Mouse (Mus musculus) MEL (cell line): ENCODE results near the gene Klk10. TPM values are rescaled to one million over a fixed set of nuclear protein-coding genes. Genes with fewer than 3 reads are reported as not detected.

ENCODE experiments used
- DNase-seq: peaks from one replicate; pipeline ENCODE4 v3.0.0; 2011; ENCODE audit warnings: low read depth, low spot score
- H3K27ac ChIP-seq: 2 replicates; pipeline ENCODE4 v1.5.1; 2012; ENCODE audit warnings: low read depth, mild to moderate bottlenecking, control low read depth, low read length, moderate library complexity; ENCODE audit not compliant: control insufficient read depth
- H3K27me3 ChIP-seq, 2 experiments: fragments of 150-350 bp in 1 of 2; sonication (generic) in 1 of 2; 2 replicates each; pipeline ENCODE4 v1.6.1; 2012; ENCODE audit warnings: low read length in 2 of 2, mild to moderate bottlenecking in 2 of 2, improper control_type of control experiment in 1 of 2, moderate library complexity in 1 of 2; ENCODE audit not compliant: insufficient read depth in 2 of 2, control insufficient read depth in 1 of 2
- H3K36me3 ChIP-seq, 2 experiments: 2 replicates each; pipeline ENCODE4 v1.6.1; 2012 to 2014; ENCODE audit warnings: low read length in 2 of 2, improper control_type of control experiment in 1 of 2, inconsistent platforms in 1 of 2, mild to moderate bottlenecking in 1 of 2; ENCODE audit not compliant: insufficient read depth in 2 of 2, control insufficient read depth in 1 of 2
- H3K4me1 ChIP-seq, 2 experiments: fragments of 150-350 bp in 1 of 2; sonication (generic) in 1 of 2; 2 replicates each; pipeline ENCODE4 v1.6.1; 2012; ENCODE audit warnings: low read length in 2 of 2, improper control_type of control experiment in 1 of 2, mild to moderate bottlenecking in 1 of 2; ENCODE audit not compliant: insufficient read depth in 2 of 2, control insufficient read depth in 1 of 2
- H3K4me3 ChIP-seq, 2 experiments: fragments of 150-350 bp in 1 of 2; sonication (generic) in 1 of 2; 2 replicates each; pipeline ENCODE4 v1.5.1; 2012; ENCODE audit warnings: low read depth in 2 of 2, low read length in 2 of 2, mild to moderate bottlenecking in 2 of 2, moderate library complexity in 2 of 2, control low read depth in 1 of 2, improper control_type of control experiment in 1 of 2; ENCODE audit not compliant: control insufficient read depth in 1 of 2, insufficient read depth in 1 of 2
- H3K79me2 ChIP-seq: 2 replicates; pipeline ENCODE4 v1.6.1; 2012; ENCODE audit warnings: mild to moderate bottlenecking, low read length, moderate library complexity; ENCODE audit not compliant: control insufficient read depth, poor library complexity, insufficient read depth
- H3K9ac ChIP-seq: 2 replicates; pipeline ENCODE4 v1.6.1; 2012; ENCODE audit warnings: low read depth, mild to moderate bottlenecking, control low read depth, low read length, moderate library complexity; ENCODE audit not compliant: control insufficient read depth, poor library complexity, severe bottlenecking
- H3K9me3 ChIP-seq: fragments of 150-350 bp; sonication (generic); replicated peaks from 2 replicates; pipeline ENCODE4 v1.6.1; 2012; ENCODE audit warnings: mild to moderate bottlenecking, low read length, improper control_type of control experiment, moderate library complexity; ENCODE audit not compliant: insufficient read depth
- BHLHE40 ChIP-seq: IDR thresholded peaks from 2 replicates; pipeline ENCODE4 v1.6.1; 2012; ENCODE audit warnings: low read depth, mild to moderate bottlenecking, inconsistent platforms, low read length, improper control_type of control experiment, borderline replicate concordance
- CHD2 ChIP-seq: IDR thresholded peaks from 2 replicates; pipeline ENCODE4 v1.6.1; 2011; ENCODE audit warnings: low read length, improper control_type of control experiment
- E2F4 ChIP-seq: IDR thresholded peaks from 2 replicates; pipeline ENCODE4 v1.6.1; 2011; ENCODE audit warnings: low read depth, low read length, improper control_type of control experiment, borderline replicate concordance
- ELF1 ChIP-seq: IDR thresholded peaks from 2 replicates; pipeline ENCODE4 v1.6.1; 2014; ENCODE audit warnings: low read depth, mild to moderate bottlenecking, inconsistent platforms, low read length, improper control_type of control experiment, moderate library complexity
- EP300 ChIP-seq, 2 experiments: IDR thresholded peaks; 2 replicates each; pipeline ENCODE4 v1.6.1; 2011; ENCODE audit warnings: improper control_type of control experiment in 2 of 2, low read length in 2 of 2, low read depth in 1 of 2, mild to moderate bottlenecking in 1 of 2
- ETS1 ChIP-seq: IDR thresholded peaks from 2 replicates; pipeline ENCODE4 v1.6.1; 2012; ENCODE audit warnings: low read depth, mild to moderate bottlenecking, inconsistent platforms, low read length, improper control_type of control experiment, moderate library complexity
- GATA1 ChIP-seq: IDR thresholded peaks from 2 replicates; pipeline ENCODE4 v1.6.1; 2011; ENCODE audit warnings: low read depth, low read length, improper control_type of control experiment
- HCFC1 ChIP-seq: IDR thresholded peaks from 2 replicates; pipeline ENCODE4 v1.6.1; 2012; ENCODE audit warnings: low read depth, mild to moderate bottlenecking, inconsistent platforms, low read length, improper control_type of control experiment, moderate library complexity
- MAFK ChIP-seq: IDR thresholded peaks from 2 replicates; pipeline ENCODE4 v1.6.1; 2011; ENCODE audit warnings: low read depth, mild to moderate bottlenecking, low read length, improper control_type of control experiment, borderline replicate concordance
- MAX ChIP-seq: IDR thresholded peaks from 2 replicates; pipeline ENCODE4 v1.6.1; 2011; ENCODE audit warnings: low read length, improper control_type of control experiment
- MEF2A ChIP-seq: IDR thresholded peaks from 2 replicates; pipeline ENCODE4 v1.6.1; 2014; ENCODE audit warnings: low read depth, mild to moderate bottlenecking, inconsistent platforms, low read length, improper control_type of control experiment; ENCODE audit not compliant: poor library complexity, insufficient replicate concordance, severe bottlenecking; ENCODE audit errors: extremely low read depth
- MXI1 ChIP-seq: IDR thresholded peaks from 2 replicates; pipeline ENCODE4 v1.6.1; 2011; ENCODE audit warnings: mild to moderate bottlenecking, low read depth, low read length, improper control_type of control experiment
- MYB ChIP-seq: IDR thresholded peaks from 2 replicates; pipeline ENCODE4 v1.6.1; 2011; ENCODE audit warnings: mild to moderate bottlenecking, low read depth, low read length, improper control_type of control experiment
- NELFE ChIP-seq: IDR thresholded peaks from 2 replicates; pipeline ENCODE4 v1.6.1; 2011; ENCODE audit warnings: low read depth, low read length, improper control_type of control experiment
- POLR2A ChIP-seq, 2 experiments: IDR thresholded peaks; 2 replicates each; pipeline ENCODE4 v1.6.1; 2011 to 2012; ENCODE audit warnings: low read length in 2 of 2, mild to moderate bottlenecking in 2 of 2, control low read depth in 1 of 2, improper control_type of control experiment in 1 of 2, low read depth in 1 of 2, moderate library complexity in 1 of 2; ENCODE audit not compliant: control insufficient read depth in 1 of 2, insufficient read depth in 1 of 2, poor library complexity in 1 of 2
- POLR2AphosphoS2 ChIP-seq: IDR thresholded peaks from 2 replicates; pipeline ENCODE4 v1.6.1; 2011; ENCODE audit warnings: low read length, improper control_type of control experiment
- POLR2AphosphoS5 ChIP-seq: IDR thresholded peaks from 2 replicates; pipeline ENCODE4 v1.6.1; 2012; ENCODE audit warnings: low read depth, borderline replicate concordance, mild to moderate bottlenecking, inconsistent platforms, low read length, moderate library complexity, mixed read lengths
- RAD21 ChIP-seq: IDR thresholded peaks from 2 replicates; pipeline ENCODE4 v1.6.1; 2011; ENCODE audit warnings: mild to moderate bottlenecking, low read depth, low read length, improper control_type of control experiment
- RCOR1 ChIP-seq: IDR thresholded peaks from 2 replicates; pipeline ENCODE4 v1.6.1; 2012; ENCODE audit warnings: low read depth, mild to moderate bottlenecking, inconsistent platforms, low read length, improper control_type of control experiment
- SIN3A ChIP-seq: IDR thresholded peaks from 2 replicates; pipeline ENCODE4 v1.6.1; 2012; ENCODE audit warnings: low read length, improper control_type of control experiment, inconsistent platforms
- SMC3 ChIP-seq: IDR thresholded peaks from 2 replicates; pipeline ENCODE4 v1.6.1; 2011; ENCODE audit warnings: low read depth, low read length, improper control_type of control experiment
- TCF12 ChIP-seq: IDR thresholded peaks from 2 replicates; pipeline ENCODE4 v1.6.1; 2014; ENCODE audit warnings: low read depth, mild to moderate bottlenecking, inconsistent platforms, low read length, improper control_type of control experiment, moderate library complexity
- UBTF ChIP-seq: IDR thresholded peaks from 2 replicates; pipeline ENCODE4 v1.6.1; 2012; ENCODE audit warnings: low read depth, mild to moderate bottlenecking, inconsistent platforms, low read length, improper control_type of control experiment, moderate library complexity, borderline replicate concordance; ENCODE audit not compliant: insufficient read depth
- USF2 ChIP-seq, 2 experiments: IDR thresholded peaks; 2 replicates each; pipeline ENCODE4 v1.6.1; 2011 to 2012; ENCODE audit warnings: improper control_type of control experiment in 2 of 2, low read length in 2 of 2, borderline replicate concordance in 1 of 2, inconsistent platforms in 1 of 2, low read depth in 1 of 2, mild to moderate bottlenecking in 1 of 2; ENCODE audit not compliant: insufficient read depth in 1 of 2
- ZC3H11A ChIP-seq: IDR thresholded peaks from 2 replicates; pipeline ENCODE4 v1.6.1; 2012; ENCODE audit warnings: low read depth, mild to moderate bottlenecking, inconsistent platforms, low read length, improper control_type of control experiment
- ZNF384 ChIP-seq: IDR thresholded peaks from 2 replicates; pipeline ENCODE4 v1.6.1; 2012; ENCODE audit warnings: low read depth, mild to moderate bottlenecking, inconsistent platforms, low read length, improper control_type of control experiment
- polyA plus RNA-seq, 2 experiments: library from polyadenylated mRNA; stranded (reverse) in 1 of 2; unstranded in 1 of 2; fragments of >175 nt in 1 of 2; fragments of >200 nt in 1 of 2; gene quantifications; 2 replicates each; pipeline versions ENCODE4 v1.2.1 to v1.2.4; 2012; ENCODE audit warnings: low replicate concordance in 2 of 2, low read depth in 1 of 2; ENCODE audit not compliant: insufficient read length in 2 of 2, insufficient read depth in 1 of 2, missing spikeins in 1 of 2
- total RNA-seq: library from RNA; depleted of rRNA; stranded (reverse); fragments of 300-350 nt; gene quantifications from 2 replicates; pipeline ENCODE4 v1.2.3, GENCODE M21; 2012; rRNA removed

The Klk10 gene
- total RNA-seq (not detected in 2 replicates), polyA plus RNA-seq (not detected)

DNA sequence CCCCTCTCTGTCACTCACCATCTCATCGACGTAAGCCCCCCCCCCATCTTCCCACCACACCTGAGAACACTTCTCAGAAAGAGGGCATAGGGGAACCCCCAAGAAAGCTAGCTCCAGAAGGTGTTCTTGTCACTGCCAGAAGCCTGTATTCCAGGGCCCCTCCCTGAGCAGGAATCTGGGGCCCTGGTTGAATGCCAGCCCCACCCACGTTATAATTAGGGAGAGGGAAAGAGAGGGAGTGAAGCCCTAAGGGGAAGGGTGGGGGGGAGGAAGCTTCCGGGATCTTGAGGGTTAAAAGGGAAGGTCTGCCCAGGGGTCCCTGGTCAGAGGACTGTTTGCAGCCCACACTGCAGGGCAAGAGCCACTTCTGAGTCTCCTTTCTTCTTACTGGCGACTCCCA lies at the start of gene Klk10:
Gene Klk10 (plus strand): TSS at position 290 of the 400 bp plus-strand sequence.
- Histone ChIP-seq H3K27me3 (no peaks in the 10 kb centered on the region; a peak in 1 of 4 replicates), H3K4me1 (no peaks in the 10 kb centered on the region), H3K27ac (no peak within 1 kb of the TSS), H3K79me2 (no peaks in the 10 kb centered on the region), H3K9ac (no peak within 1 kb of the TSS), H3K9me3 (no peaks in the 10 kb centered on the region), H3K36me3 (no peaks in the 10 kb centered on the region), H3K4me3 (no peak within 1 kb of the TSS)
- no peak for DNase-seq
- TF ChIP-seq UBTF (no peak), ZNF384 (no peak), USF2 (IDR thresholded peaks at IDR 0.05; ENCODE audit: borderline replicate concordance in 1 of 2, insufficient read depth in 1 of 2, low read depth in 1 of 2, low read length in 2 of 2) (no peak), MAFK (no peak), GATA1 (no peak), RAD21 (no peak), MYB (no peak), ZC3H11A (no peak), RCOR1 (no peak), SMC3 (no peak), ETS1 (no peak), MEF2A (no peak), POLR2AphosphoS2 (no peak), E2F4 (no peak), SIN3A (no peak), MXI1 (no peak), POLR2A (IDR thresholded peaks at IDR 0.05; ENCODE audit: control insufficient read depth in 1 of 2, insufficient read depth in 1 of 2, low read depth in 1 of 2, low read length in 2 of 2, poor library complexity in 1 of 2) (no peak), HCFC1 (no peak), MAX (no peak)

DNA sequence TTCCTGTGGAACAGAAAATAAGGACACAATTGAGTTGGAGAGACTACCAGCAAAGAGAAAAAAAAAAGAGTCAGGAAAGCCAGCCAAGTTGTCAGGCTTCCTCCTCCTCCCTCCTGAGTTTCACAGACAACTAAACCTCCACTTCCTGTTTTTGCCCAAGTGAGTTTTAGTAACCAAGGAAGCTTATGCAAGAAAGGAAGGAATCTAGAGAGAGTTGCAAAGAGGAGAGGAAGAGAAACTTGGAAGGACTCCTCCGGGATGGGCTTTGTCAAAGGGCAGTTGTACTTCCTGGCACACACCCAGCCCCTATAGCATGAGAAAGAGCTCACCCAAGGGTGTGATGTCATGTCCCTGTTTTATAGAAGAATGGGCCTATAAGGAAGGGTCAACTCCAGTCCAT lies 33.0 kb upstream of the Klk10 start:
- H3K27ac ChIP-seq = no peak overlapping the region

More for the DNA sequence above, 33.0 kb upstream of the Klk10 start:
- DNase-seq = peak; percentile 2
- no peaks in the 10 kb centered on the region for H3K79me2 ChIP-seq
- no peaks in the 10 kb centered on the region for H3K36me3 ChIP-seq
- no peaks in the 10 kb centered on the region for H3K4me1 ChIP-seq
- TF ChIP-seq ELF1 = no peak
- TF ChIP-seq POLR2AphosphoS5 = no peak
- TF ChIP-seq BHLHE40 = no peak
- TF ChIP-seq USF2 (IDR thresholded peaks at IDR 0.05; ENCODE audit: borderline replicate concordance in 1 of 2, insufficient read depth in 1 of 2, low read depth in 1 of 2, low read length in 2 of 2) = no peak
- no peak for TF ChIP-seq UBTF
- TF ChIP-seq EP300 (IDR thresholded peaks at IDR 0.05; ENCODE audit: low read depth in 1 of 2, low read length in 2 of 2) = no peak
- TF ChIP-seq RCOR1 = no peak
- no peak for TF ChIP-seq E2F4
- no peak for TF ChIP-seq NELFE
- TF ChIP-seq TCF12 = no peak
- TF ChIP-seq MEF2A = no peak
- no peak for TF ChIP-seq ETS1
- TF ChIP-seq CHD2 = no peak
- no peak for TF ChIP-seq SIN3A
- no peak for TF ChIP-seq MYB
- no peak for TF ChIP-seq POLR2A (IDR thresholded peaks at IDR 0.05; ENCODE audit: control insufficient read depth in 1 of 2, insufficient read depth in 1 of 2, low read depth in 1 of 2, low read length in 2 of 2, poor library complexity in 1 of 2)
- TF ChIP-seq ZNF384 = no peak
- no peak overlapping the region for H3K4me3 ChIP-seq
- H3K9ac ChIP-seq = no peak overlapping the region
- no peaks in the 10 kb centered on the region for H3K27me3 ChIP-seq
- no peaks in the 10 kb centered on the region for H3K9me3 ChIP-seq
